Mouse (Mus musculus) urinary bladder, postnatal 25 days (tissue): ENCODE measurements around the gene Tmem106a.
"Not testable (repeated sequence)": the region's sequence is repeated elsewhere in the genome, so short reads cannot be mapped to it uniquely, and the experiment has no call there.

Experiments used
- DNase-seq: peaks from one replicate; pipeline ENCODE4 v3.0.0; 2022; ENCODE audit warnings: low spot score

Gene Tmem106a

DNA sequence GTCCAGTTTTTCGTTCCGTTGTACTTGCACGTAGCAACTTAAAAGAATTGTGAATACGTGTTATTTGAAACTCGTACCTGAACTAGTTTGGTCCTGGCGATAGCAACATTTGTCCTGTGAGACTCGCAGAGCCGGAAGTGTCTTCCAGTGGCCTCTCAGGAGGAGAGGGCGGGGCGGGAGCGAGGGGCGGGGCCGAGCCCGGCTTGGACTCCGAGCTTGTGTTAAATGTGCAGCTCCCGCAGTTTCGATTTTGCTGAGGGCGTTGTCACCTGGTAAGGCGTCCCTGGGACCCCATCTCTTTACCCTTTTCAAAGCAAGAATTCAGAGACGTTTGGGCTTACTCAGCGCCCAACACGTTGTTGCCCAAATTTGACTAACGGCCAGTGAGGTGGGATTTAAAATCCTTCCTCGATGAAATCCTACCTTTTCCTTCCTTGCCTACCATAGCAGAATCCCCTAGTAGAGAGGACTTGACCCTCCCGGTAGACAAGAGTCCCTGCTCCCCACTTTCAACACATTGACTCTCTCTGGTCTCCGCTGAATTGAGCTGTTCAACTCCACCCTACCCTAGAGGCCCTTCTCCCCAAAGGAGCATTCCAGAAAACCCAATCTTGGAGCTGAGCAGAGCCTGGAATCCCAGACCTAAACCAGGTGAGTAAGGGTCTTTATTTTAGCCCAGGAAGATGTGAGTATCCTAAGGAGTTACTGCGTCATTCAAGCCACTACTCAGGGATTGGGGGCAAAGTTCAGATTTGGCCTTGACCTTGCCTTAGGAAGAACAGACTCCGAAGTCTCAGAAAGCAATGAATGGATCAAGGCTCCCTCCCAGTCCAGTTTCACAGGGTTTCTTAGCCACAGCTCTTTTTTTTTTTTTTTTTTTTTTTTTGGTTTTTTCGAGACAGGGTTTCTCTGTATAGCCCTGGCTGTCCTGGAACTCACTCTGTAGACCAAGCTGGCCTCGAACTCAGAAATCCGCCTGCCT, at the start of gene Tmem106a:
Gene Tmem106a (plus strand): TSS at position 189 of the 982 bp plus-strand sequence.
- DNase-seq, result peak; percentile 59

DNA sequence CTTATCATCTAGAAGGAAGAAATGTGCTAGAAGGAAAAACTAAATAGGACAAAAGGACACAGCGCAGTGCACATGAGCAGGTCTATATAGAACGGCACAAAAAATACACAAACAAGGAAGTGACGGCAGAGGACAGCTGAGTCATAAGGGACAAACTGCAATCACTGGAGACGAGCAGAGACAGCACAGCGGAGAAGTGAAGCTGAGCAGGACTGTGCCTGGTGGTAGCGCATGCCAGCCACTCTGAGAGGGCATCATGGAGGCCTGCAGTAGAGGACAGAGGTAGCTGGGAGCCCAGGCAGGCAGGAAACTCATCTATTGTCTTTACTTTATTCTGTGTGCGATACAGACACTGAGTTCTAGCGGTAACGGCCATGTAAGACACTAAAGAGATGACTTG, 38.5 kb upstream of the Tmem106a start:
- no peak for DNase-seq

DNA sequence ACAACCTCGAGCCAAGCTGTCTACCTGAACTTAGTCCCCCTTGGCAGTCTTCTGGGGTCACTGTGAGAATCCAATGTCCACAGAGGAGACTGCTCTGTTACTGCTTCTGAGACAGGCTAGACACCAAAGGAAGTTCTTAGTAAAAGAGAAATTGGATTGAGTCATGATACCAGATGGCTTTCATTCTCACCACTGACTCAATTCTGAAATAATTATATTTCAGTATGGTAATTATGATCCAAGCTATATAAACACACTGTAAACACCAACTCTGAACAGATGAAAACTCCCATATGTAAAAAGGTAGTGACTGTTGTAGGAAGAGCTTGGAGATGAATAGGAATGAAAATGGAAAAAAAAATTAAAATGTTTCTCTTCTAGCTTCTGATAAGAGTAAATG, 37.9 kb upstream of the Tmem106a start:
- DNase-seq, result no peak

DNA sequence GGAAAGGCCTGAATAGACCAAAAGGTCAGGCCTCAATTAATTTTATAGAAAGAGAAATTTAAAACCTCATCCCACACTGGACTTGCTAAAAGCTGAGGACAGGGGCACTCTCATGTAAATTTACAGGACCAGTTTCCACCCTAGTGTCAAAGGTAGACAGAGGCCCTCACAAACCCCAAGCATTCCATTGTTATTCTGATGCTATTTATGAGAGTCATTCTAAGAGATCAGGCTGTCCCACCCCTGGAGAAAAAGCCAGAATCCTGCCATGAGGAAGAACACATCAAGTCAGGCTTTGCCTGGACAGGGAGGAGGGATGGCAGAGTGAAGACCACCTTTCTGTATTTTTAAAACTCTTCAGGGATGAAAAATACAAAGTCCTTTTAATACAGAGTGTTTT, 33.5 kb upstream of the Tmem106a start:
- no peak for DNase-seq

DNA sequence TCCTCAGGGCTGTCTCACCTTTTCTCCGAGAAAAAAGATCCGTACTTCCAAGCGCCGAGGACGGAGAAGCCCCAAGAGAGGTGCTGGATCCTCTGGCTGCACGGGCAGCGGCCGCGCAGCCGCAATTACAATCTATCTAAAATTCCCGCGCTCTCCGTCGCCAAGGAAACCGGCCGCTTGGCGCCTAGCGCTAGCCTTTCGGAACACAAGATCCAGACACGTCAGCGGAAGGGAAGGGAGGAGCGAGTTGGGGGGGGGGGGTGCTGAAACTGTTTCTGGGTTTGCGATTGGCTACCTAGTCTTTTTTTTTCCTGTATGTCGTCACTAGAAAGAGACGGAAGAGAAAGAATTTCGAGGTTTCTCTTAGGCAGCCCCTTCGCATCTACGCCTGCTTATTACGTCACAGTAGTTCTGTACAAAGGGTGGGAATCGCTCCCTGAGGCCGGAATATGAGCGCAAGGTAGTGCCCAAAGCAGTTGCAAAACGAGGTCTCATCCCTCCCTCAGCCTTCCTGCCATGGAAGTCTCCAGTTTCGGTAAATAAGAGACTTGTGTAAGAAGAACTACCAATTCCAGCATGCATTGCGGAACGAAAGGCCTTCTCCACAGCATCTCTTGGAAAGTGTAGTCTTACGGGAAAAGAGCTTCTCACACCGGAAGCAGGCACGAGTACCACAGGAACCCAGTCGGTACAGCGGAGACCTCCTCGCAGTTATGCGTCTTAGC, 30.1 kb upstream of the Tmem106a start, which contains the start of the genes Brca1 and Nbr1:
Gene Brca1 (minus strand): TSS at position 205 of the 725 bp plus-strand sequence.
Gene Nbr1 (plus strand): TSS at position 399 of the 725 bp plus-strand sequence.
- DNase-seq, result peak; percentile 88

DNA sequence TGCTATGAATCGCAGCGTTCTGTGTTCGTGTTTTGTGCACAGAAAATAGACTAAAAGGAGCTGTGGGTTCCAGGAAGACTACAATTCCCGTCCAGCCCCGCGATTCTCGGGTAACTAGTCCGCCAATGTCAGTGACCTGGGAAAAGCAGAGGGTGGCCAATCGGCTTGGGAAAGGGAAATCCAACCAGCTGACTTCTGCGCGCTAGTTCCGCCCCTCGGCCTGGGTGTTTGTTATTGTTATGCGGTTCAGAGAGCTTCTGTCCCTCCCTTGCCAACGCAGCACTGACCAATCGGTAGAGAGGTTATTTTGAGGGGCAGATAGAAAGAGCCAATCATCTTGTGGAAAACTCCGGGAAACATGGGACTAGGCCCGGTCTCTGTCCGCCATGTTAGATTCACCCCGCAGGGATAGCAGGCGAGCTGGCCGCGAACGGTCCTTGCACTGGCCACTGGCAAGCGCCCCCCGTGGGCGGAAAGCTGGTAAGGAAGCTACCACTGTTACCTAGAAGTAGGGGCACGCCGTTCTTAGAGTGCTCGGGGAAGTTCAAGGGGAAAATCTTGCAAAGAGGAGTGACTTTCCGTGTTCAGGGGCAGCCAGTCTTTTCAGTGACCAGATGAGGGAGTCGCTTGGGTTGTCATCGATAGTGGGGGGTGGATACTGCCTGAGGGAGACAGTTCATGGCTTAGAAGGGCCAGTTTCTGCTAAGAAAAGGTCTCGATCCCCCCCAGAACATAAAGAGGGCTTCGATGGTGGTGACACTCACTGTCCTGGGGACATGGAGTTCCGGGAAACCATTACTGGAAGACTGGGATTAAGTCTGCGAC, 29.4 kb upstream of the Tmem106a start:
- DNase-seq, result peak; percentile 78

DNA sequence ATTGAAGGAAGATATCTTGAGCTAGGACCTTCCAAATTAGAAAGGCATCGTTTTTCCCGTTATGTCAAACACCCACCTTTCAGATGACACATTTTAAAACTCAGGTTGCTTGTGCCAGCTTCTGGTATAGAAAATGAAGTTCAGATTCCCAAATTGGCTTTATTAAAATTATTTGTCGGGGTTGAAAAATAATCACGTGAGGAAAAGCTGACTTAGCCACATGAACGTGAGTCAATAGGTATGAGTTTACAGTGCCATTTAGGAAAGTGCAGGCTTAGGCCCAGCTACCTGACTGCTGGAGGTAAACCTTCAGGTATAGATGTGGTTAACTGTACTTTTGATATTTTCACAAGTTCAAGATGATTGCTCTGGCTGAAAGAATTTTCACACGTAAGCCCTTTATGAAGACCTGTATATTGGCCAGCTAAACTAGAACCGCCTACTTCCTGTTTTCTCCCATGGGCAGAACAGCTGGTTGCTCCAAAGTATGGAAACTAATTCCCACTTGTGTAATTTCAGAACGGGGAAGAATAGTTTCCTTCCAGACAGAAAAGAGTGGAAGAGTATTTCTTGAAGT, 28.6 kb upstream of the Tmem106a start:
- DNase-seq, result no peak

DNA sequence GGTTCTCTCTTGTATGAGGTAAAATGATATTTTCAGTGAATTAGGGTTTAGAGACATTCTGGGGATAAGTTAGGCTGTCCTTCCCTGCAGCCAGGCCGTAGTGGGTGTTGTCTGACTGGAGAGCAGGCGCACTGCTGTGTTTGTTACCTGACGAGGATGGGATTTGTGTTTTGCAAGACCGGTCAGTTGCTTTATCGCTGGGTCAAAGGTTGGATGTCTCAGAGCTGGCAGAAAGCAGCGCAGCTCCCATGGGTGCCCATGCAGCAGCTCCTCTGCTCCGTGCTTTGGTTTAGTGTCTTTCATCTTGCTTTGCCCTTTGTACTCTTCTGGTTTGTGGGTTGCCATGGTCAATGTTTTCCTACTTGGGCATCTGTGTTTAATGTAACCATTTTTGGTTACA, 25.5 kb upstream of the Tmem106a start:
- no peak for DNase-seq

DNA sequence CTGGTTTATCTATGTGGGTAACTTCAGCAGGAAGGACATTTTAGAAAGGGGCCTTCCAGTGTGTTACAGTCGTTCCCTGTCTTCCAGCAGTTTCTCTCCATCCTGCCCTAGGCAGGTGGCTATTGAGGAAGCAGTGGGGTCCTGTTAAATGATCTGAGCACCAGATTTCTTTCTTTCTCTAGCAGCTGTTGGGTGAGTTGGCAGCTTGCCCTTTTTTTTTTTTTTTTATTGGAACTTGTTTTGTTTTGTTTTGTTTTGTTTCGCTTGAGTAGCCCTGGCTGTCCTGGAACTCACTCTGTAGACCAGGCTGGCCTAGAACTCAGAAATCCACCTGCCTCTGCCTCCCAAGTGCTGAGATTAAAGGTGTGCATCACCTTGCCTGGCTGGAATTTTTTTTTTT, 25.1 kb upstream of the Tmem106a start:
- DNase-seq, result no peak

DNA sequence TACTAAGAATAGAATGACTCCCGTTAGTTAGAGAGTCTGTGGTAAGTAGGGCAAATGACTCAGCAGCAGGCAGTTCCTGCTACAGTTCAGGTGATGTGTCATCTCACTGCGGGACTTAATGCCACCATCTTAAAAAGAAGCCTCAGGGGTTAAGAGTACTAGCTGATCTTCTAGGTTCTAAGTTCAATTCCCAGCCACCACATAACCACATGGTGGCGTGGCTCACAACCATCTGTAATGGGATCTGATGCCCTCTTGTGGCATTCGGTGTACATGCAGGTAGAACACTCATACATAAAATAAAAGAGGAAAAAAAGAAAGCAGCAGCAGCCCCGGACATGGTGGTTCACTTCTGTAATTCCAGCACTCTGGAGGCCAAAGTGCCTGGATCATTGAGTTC, 19.7 kb upstream of the Tmem106a start:
- peak; percentile 24 for DNase-seq

DNA sequence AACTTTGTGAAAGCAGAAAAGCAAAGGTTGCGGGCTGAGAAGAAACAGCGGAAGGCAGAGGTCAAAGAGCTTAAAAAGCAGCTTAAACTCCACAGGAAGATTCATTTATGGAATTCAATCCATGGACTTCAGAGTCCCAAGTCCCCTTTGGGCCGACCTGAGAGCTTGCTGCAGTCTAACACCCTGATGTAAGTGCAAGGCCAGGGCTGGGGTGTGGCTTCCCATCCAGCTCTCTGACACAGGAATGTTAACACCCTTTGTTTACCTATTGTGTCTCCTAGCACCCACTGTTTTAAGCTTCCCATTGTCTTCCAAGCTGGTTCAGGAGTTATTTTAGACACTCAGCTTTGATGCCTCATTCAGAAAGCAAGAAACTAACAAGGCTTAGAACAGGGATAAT, 13.6 kb upstream of the Tmem106a start:
- DNase-seq, result no peak

DNA sequence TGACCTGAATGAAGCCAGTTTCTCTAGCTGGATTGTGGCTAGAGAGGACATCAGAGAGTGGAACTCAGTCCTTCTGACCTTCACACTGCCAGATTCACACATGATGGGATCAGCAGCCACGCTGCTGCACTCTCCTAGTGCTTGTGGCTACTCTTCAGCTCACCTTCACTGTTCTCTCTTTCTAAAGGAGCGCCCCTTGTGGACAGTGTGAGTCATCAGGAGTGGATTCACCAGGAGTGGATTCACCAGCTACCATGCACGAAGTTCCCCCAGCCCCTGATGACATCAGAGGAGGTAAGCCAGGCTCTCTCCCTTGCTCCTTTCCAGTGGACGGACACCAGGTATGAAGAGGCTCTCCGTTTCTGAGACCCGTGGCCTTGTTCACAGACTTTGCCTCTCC, 5.9 kb upstream of the Tmem106a start:
- no peak for DNase-seq

DNA sequence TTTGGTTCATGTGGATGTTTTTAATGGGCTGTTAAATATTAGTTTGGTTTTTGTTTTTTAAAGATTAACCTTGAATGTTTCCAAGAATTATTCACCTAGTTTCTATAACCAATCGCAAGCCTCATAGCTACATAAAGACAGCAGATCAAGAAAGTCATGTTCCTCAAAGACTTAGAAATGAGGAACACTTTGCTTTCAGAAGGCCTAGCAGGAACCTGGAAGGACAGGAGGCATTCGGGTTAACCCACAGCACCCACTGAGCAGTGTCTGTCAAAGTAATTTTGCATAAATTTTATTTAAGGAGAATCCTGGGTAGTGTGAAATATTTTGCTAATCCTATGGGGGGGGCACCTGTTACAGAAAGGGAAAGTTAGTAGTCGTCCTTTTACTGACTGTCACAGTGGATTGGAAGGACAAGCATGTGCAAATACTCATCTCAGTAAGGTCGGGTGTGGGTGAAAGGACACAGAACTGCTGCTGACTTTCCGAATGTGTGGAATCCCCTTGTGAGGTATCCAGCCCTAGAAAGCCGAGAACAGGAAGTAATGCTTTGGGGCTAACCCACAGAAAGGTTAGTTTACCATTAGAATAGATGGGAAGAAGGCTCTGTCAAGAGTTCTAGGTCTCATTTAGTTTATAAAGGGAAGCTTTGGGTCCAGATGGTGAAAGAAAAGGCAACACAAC, 819 bp upstream of the Tmem106a start:
- no peak for DNase-seq

DNA sequence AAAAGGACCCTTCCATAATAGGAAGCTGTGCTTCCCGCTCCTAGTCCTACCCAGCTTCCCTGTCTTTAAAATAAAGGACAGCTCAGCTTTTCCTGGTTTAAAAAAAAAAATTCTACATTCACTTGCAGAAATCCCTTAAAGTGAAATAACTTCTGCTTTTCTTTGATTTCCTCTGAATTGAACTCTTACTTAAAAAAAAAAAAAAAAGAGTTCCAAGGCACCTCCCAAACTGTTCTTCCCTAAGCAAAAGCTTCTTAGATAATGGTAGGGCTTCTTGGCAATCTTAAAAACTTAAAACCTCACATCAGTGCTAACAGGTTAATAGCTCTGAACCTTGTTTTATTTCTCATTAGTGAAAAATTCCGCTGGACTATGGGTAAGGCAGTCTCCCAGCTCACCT, 1.2 kb downstream of the Tmem106a start:
- no peak for DNase-seq

DNA sequence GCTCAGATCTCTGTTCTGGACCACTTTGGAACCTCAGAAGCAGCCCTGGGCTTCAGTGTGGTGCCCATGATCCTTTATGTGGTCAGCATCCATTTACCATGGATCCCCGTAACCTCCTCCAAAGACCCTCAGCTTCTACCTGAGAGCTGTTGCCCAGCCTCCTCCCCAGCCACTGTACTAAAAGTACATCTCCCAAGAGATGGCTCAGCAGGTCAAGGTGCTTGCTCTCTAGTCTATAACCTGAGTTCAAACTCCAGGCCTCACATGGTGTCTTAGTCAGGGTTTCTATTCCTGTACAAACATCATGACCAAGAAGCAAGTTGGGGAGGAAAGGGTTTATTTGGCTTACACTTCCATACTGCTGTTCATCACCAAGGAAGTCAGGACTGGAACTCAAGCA, 3.0 kb downstream of the Tmem106a start:
- not testable (repeated sequence) for DNase-seq

DNA sequence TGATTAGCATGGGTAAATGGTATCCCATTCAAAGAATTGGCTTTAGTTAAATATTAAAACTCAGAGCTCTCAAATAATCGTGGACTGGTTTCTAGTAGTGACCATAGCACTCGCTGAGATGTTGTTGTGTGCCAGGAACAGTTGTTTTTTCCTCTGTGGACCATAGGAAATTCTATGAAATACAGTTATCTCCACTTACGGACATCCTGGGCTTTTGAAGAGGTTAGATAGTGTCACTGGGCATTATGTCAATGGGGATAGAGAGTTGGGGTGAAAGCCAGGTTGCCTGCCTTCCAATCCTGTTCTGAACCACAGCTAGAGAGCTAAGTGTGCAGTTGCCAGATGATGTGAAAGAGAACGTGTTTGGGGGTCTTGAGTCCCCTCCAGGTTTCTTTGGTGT, 3.8 kb downstream of the Tmem106a start:
- DNase-seq, result no peak

DNA sequence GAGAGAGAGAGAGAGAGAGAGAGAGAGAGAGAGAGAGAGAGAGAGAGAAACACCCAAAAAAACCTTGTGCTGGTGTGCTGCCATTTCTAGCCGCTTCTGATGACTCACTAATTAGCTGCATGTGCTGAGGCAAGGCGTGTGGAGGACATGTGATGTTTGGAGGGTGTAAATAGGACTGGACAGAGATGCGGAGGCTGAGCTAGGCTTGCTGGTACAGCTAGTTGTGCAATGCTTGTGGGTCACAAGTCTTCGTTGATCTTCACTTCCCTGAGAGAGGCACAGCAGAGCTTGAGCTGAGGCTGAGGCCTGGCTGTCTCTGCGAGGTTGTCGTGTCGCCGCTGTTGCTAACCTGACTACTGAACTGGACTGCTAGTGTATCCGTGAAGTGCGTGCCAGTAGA, 5.6 kb downstream of the Tmem106a start:
- DNase-seq, result no peak

DNA sequence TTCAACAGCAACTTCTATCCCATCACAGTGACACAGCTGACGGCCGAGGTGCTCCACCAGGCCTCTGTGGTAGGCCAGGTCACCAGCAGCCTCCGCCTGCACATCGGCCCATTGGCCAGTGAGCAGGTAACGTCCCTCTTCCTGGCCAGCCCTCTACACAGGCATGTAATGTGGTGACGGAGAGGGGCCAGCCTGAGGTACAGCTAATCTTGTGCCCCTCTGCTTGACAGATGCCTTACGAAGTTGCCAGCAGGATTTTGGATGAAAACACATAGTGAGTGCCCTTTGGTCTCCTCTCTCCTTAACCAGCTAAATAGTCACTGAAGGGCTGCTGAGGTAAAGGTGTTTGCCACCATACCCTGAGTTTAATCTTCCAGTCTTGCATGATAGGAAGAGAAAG, 6.8 kb downstream of the Tmem106a start:
- DNase-seq, result no peak

DNA sequence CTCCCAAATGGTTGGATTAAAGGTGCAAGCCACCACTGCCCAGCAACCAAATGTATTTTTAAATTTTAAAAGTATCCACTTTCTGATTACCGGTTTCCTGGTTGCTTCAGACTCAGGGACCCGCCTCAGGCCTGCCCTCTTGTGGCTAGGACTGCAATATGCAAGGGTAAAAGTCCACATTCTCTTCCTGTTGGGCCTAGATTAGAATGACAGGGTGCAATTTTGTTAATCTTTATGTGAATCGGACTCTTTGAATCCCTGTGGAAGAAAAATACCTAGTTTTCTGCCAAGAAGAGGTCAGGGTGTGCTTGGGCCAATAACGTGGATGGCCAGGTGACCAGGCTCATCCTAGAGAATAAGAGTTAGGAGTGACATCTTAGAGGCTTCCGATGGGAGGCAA, 7.4 kb downstream of the Tmem106a start:
- DNase-seq, result peak; percentile 57

DNA sequence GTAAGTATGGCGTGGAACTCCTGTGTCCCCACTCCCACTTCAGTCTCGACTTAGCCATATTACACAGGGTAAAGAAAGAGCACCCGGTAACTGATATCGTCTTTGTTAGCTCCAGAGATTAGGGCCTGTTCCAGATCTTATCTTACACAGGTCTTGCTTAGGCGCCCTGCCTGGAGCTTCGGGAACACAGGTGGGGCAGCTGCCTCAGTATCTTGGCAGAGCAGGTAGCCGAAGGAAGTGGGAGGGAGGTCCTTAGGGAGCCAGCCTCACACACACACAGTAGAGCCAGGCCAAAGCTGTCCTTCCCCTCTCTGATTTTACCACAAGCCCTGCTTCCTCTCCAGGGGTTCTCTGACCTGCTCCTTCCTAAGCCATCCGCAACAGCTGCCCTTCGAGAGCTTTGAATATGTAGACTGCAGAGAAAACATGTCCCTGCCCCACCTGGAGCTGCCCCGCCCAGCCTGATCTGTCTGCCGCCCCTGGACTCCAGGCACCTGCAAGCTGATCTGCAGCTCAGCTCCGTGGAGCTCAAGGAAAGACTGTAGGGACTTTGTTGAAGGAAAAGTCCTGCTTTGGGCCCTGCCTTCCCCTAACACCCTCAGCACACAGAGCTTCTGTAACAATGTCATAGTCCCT, 8.1 kb downstream of the Tmem106a start:
- DNase-seq, result no peak

DNA sequence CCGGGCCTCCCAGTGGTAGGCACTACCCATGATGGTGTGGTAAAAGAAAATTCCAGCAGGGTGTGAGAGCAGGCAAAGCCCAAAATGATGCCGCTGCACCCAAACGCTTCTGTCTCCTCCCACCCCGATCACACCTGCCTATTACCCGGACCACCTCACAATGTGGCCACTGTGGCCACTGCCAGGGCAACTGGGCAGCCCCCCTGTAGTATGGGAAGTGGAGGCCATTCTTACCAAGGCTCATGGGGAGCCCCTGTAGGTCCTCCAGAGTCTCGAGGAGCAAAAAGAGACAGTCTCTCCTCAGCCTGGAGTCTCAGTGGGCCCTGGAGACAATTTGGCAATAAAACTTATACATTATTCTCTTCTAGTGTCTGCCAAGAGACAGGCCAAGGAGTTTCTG, 17.1 kb downstream of the Tmem106a start, which contains the start of gene Gm11634:
Gene Gm11634 (minus strand): TSS at position 101 of the 400 bp plus-strand sequence.
- no peak for DNase-seq
